Mouse (Mus musculus) frontal cortex, postnatal 14 days (tissue): ENCODE measurements around the gene Gm4141.
"Not testable (repeated sequence)": the region's sequence is repeated elsewhere in the genome, so short reads cannot be mapped to it uniquely, and the experiment has no call there.

Source experiments
- DNase-seq, 2 experiments: peaks; one replicate each; pipeline ENCODE4 v3.0.0; 2022; ENCODE audit warnings: low spot score in 2 of 2

Gm4141 gene

GRCm38 (mm10) chr7:20576141-20576540 lies at the start of gene Gm4141:
Gene Gm4141 (minus strand): TSS chr7:20576241.
- not testable (repeated sequence) for DNase-seq

GRCm38 (mm10) chr7:20598921-20599320 lies 22.9 kb upstream of the Gm4141 start, which contains the start of gene Gm4513:
Gene Gm4513 (minus strand): TSS chr7:20599021.
- DNase-seq = not testable (repeated sequence)

- not testable (repeated sequence) for DNase-seq
Observed at GRCm38 (mm10) chr7:20545657-20546056, 30.4 kb downstream of the Gm4141 start, which contains the start of gene Gm5726. Gene Gm5726 (minus strand): TSS chr7:20545757.

GRCm38 (mm10) chr7:20533537-20533936 lies 42.5 kb downstream of the Gm4141 start, which contains the start of gene Vmn1r104:
Gene Vmn1r104 (plus strand): TSS chr7:20533837.
- DNase-seq = not testable (repeated sequence)
